Mouse (Mus musculus) liver, embryonic 16.5 days (tissue): Measurements from ENCODE around the gene Mindy1. TPM values are rescaled to one million over a fixed set of nuclear protein-coding genes. Genes with fewer than 3 reads are reported as not detected.

Experiments
- ATAC-seq: fragments of 200-750 bp; cut with Nextera tagmentation; 2 replicates; pipeline ENCODE4 v1.8.0; 2017; ENCODE audit warnings: low read depth, mild to moderate bottlenecking, moderate number of reproducible peaks, moderate library complexity
- H3K27ac ChIP-seq: fragments of 300-500 bp; sonication (generic); 2 replicates; pipeline ENCODE4 v1.5.1; 2014; ENCODE audit warnings: mild to moderate bottlenecking, low read length
- H3K27me3 ChIP-seq: fragments of 300-500 bp; sonication (generic); 2 replicates; pipeline ENCODE4 v1.6.1; 2014; ENCODE audit warnings: low read depth, low read length, mixed read lengths; ENCODE audit not compliant: control insufficient read depth, insufficient read depth
- H3K36me3 ChIP-seq: fragments of 300-500 bp; sonication (generic); 2 replicates; pipeline ENCODE4 v1.6.1; 2014; ENCODE audit warnings: mild to moderate bottlenecking; ENCODE audit not compliant: control insufficient read depth, insufficient read depth
- H3K4me1 ChIP-seq: fragments of 300-500 bp; sonication (generic); 2 replicates; pipeline ENCODE4 v1.6.1; 2014; ENCODE audit warnings: low read depth, low read length, mixed read lengths; ENCODE audit not compliant: control insufficient read depth
- H3K4me2 ChIP-seq: fragments of 300-500 bp; sonication (generic); 2 replicates; pipeline ENCODE4 v1.6.1; 2014; ENCODE audit warnings: low read depth, low read length, mixed read lengths
- H3K4me3 ChIP-seq: fragments of 300-500 bp; sonication (generic); 2 replicates; pipeline ENCODE4 v1.5.1; 2014; ENCODE audit warnings: low read depth, mild to moderate bottlenecking, low read length
- H3K9ac ChIP-seq: fragments of 300-500 bp; sonication (generic); 2 replicates; pipeline ENCODE4 v1.6.1; 2014; ENCODE audit warnings: low read depth, low read length
- H3K9me3 ChIP-seq: fragments of 300-500 bp; sonication (generic); replicated peaks from 2 replicates; pipeline ENCODE4 v1.6.1; 2016; ENCODE audit warnings: low read length; ENCODE audit not compliant: control insufficient read depth
- WGBS: fragments of 180-500 bp; shearing (Covaris S2); extraction: QIAGEN DNeasy Blood & Tissue Kit; methylation state at CpG from one replicate; pipeline ENCODE4 v1.1.7; 2014; ENCODE audit not compliant: insufficient replicate concordance; 5-methylcytosine and 5-hydroxymethylcytosine counted together
- polyA plus RNA-seq: library from polyadenylated mRNA; unstranded; fragments of >200 nt; fragmentation: Nextera tagmentation; extraction: Ambion mirVana; gene quantifications from 2 replicates; pipeline ENCODE4 v1.2.1, GENCODE M21; 2015

The Mindy1 gene
- polyA plus RNA-seq, 1 experiment from 2014 or later, result 23.2 TPM

DNA sequence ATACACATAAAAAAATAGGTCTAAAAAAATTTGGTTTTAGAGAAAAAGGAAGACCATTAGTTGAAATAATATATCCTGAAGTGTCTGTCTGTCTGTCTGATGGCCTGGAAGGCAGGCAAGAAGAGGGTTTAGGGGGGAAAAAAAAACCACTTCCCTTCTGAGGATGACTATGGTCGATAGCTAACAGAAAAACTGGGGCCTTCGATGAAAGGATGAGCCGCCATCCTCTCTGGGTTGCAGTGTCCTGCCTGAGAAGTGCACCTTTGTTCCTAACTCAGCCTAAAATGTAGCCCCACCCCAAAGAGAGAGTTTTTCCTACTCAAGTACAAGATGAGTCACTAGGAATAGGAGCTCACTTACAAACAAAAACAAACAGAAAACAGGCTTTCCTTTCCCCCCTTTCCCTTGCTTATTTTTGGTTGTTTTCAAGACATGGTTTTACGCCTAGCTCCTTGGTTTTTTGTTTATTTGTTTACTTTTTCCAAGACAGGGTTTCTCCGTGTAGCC is 4.7 kb upstream of the Mindy1 start:
- no peak overlapping the region for H3K4me2 ChIP-seq
- H3K4me1 ChIP-seq, result peaks cover 50% of the 10 kb centered on the region
- H3K4me3 ChIP-seq, result no peak overlapping the region
- 42% methylated on average over 5 of the region's 5 CpGs for WGBS
- H3K27me3 ChIP-seq, result no peaks in the 10 kb centered on the region
- no peaks in the 10 kb centered on the region for H3K36me3 ChIP-seq
- H3K27ac ChIP-seq, result peak overlapping the region; percentile 3
- H3K9ac ChIP-seq, result no peak overlapping the region
- no peaks in the 10 kb centered on the region for H3K9me3 ChIP-seq
- ATAC-seq, result no peak

DNA sequence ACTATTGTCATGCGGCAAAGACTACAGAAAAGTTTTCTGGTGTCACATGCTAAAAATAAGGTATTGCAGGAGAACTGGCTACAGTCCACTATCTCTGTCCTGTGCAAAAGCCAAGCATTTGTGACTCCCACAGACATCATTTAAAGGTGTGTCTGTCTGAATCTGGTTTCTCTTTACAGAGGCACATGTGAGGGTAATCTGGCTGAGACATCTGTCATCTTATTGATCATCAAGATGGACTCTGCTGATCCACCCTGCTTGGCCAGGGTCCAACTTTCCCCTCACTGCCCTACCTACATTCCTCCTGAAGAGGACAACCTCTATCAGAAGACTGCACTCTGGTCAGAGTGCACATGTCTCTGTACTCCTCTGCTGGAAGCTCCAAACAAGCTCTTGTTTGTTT is 4.0 kb upstream of the Mindy1 start:
- H3K9me3 ChIP-seq, result no peaks in the 10 kb centered on the region
- H3K36me3 ChIP-seq, result no peaks in the 10 kb centered on the region
- no peak for ATAC-seq
- WGBS, result 79% methylated on average over 1 of the region's 1 CpGs
- peak overlapping the region; percentile 3 for H3K27ac ChIP-seq
- no peak overlapping the region for H3K4me3 ChIP-seq
- no peaks in the 10 kb centered on the region for H3K27me3 ChIP-seq
- H3K9ac ChIP-seq, result no peak overlapping the region
- H3K4me2 ChIP-seq, result no peak overlapping the region
- H3K4me1 ChIP-seq, result peaks cover 50% of the 10 kb centered on the region

DNA sequence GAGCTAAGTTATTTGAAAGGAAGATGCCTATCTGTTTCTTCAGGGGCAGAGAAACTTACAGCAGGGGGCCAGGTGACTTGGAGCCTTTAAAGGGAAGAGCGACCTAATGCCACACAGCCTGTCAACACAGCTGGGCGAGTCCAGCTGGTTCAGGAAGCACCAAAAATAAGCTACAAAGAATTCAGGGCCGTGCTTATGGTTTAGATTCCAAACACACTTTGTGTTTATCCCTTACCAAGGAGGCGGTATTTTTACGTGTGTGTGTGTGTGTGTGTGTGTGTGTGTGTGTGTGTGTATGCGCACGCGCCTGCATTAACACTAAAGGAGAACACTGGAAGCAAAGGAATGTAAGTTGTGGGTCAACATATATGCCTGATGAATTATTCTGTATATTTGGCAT is 398 bp upstream of the Mindy1 start:
- 8% methylated on average over 8 of the region's 8 CpGs for WGBS
- Histone ChIP-seq H3K4me3 (peak overlapping the region; percentile 81), H3K36me3 (no peaks in the 10 kb centered on the region), H3K9ac (peak overlapping the region; percentile 92), H3K27me3 (no peaks in the 10 kb centered on the region), H3K9me3 (no peaks in the 10 kb centered on the region), H3K27ac (peak overlapping the region; percentile 90), H3K4me2 (peak overlapping the region; percentile 90), H3K4me1 (peaks cover 58% of the 10 kb centered on the region)
- no peak for ATAC-seq

DNA sequence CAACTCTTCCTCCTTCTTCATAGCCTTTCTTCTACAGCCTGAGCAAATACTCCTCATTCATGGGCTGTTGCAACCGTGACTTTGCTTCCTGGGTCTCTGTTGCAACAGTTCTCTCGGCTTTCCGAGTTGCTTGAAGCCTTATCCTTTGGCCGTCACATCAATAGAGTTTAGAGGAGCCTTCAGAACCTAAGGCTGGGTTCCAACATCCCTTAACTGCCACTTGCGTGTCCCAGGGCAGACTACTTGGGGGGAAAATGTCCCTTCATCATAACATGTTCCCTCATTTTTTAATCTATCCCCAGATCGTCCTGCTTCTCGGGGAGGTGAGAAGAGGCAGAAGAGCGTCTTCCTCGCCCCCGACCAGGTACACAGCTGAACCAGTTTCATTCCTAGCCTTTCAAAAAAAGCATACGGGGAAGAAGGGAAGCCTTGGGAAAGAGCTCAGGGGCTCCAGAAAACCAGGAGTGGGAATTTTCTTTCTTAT is 1.3 kb downstream of the Mindy1 start:
- Histone ChIP-seq H3K9me3 (no peaks in the 10 kb centered on the region), H3K4me2 (peak overlapping the region; percentile 90), H3K27me3 (no peaks in the 10 kb centered on the region), H3K9ac (peak overlapping the region; percentile 95), H3K4me1 (peaks cover 53% of the 10 kb centered on the region), H3K27ac (peak overlapping the region; percentile 89), H3K4me3 (peak overlapping the region; percentile 83), H3K36me3 (no peaks in the 10 kb centered on the region)
- ATAC-seq, result peak; percentile 32
- WGBS, result 0% methylated on average over 11 of the region's 11 CpGs

DNA sequence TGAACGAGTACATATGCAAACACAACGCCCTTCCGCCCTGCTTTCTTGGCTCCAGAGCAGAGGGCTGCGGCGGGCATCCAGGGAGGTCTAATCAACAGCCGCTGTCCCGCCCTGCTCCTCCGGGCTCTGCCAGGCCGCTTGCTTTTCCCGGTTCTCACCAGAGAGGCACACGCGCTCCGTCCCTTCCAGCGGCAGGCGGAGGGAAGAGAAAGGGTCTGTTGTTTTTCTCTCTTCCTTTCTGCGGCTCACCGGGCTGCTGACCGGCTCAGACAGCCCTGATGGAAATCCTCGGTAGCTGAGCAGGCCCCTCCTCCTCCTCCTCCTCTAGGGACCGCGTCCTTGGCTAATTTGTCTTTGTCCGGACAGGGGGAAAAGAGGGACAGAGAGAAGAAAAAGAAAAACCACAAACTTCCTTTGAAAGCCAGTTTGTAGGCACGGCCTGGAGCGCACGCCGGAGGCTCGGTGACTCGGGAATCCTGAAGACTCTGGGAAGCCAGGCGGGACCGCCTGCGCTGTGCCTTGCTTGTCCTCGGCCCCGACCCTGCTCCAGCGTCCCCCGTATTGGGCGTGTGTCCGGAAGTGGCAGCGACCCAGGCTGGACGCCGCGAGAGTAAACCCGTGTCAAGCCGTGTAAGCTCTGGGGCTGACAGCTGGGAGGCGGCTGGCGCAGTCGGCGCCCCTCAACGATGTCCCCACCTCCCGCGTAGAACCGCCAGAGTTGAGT is 1.9 kb downstream of the Mindy1 start:
- peak overlapping the region; percentile 83 for H3K4me3 ChIP-seq
- H3K36me3 ChIP-seq, result peaks cover 4% of the 10 kb centered on the region
- ATAC-seq, result peak; percentile 72
- H3K27ac ChIP-seq, result peak overlapping the region; percentile 89
- H3K4me1 ChIP-seq, result peaks cover 52% of the 10 kb centered on the region
- H3K27me3 ChIP-seq, result no peaks in the 10 kb centered on the region
- under 1% methylated on average over 49 of the region's 51 CpGs for WGBS
- peak overlapping the region; percentile 95 for H3K9ac ChIP-seq
- no peaks in the 10 kb centered on the region for H3K9me3 ChIP-seq
- H3K4me2 ChIP-seq, result peak overlapping the region; percentile 90

DNA sequence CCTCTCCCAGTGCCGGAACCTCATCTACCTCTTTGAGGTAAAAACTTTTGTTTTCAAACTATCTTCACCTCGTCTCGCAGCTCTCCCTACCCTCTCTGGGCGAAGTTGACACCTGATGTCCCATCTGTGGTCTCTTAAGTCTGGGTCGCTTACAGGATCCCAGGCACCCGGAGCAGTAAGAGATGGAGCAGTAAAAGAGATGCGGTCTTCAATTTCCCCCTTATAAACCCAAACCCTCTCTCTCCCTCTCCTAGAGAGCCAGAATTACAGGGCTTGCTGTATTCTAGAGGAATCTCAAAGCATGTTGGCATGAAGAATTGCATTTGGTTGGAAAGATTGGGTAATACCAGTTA is 2.4 kb downstream of the Mindy1 start:
- Histone ChIP-seq H3K4me1 (peaks cover 48% of the 10 kb centered on the region), H3K9ac (peak overlapping the region; percentile 95), H3K27ac (peak overlapping the region; percentile 89), H3K4me2 (peak overlapping the region; percentile 90), H3K27me3 (no peaks in the 10 kb centered on the region), H3K9me3 (no peaks in the 10 kb centered on the region), H3K4me3 (peak overlapping the region; percentile 83), H3K36me3 (peaks cover 9% of the 10 kb centered on the region)
- 3% methylated on average over 7 of the region's 7 CpGs for WGBS
- ATAC-seq, result no peak

DNA sequence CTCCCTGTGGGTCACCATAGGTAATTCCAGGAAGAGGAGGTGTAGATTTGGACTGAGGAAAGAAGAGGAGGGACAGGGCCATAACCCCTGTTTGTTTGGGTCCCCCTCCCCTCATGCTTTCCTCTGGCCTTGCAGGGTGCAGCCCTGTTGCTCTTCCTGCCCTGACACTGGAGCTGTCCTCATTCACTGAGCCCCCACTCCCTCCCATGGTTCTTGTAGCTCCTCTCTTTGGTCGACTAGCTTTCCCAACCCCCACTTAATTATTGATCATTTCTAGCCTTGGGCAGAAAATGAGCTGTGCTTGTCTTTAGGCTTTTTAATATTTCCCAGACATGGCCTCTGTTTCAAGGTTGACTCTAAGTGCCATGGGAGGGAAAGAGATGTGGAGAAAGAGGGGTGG is 2.9 kb downstream of the Mindy1 start:
- Histone ChIP-seq H3K4me2 (peak overlapping the region; percentile 90), H3K9ac (peak overlapping the region; percentile 95), H3K27ac (peak overlapping the region; percentile 89), H3K4me3 (peak overlapping the region; percentile 83), H3K27me3 (no peaks in the 10 kb centered on the region), H3K4me1 (peaks cover 44% of the 10 kb centered on the region), H3K36me3 (peaks cover 10% of the 10 kb centered on the region), H3K9me3 (no peaks in the 10 kb centered on the region)
- no peak for ATAC-seq
- 13% methylated on average over 1 of the region's 1 CpGs for WGBS

DNA sequence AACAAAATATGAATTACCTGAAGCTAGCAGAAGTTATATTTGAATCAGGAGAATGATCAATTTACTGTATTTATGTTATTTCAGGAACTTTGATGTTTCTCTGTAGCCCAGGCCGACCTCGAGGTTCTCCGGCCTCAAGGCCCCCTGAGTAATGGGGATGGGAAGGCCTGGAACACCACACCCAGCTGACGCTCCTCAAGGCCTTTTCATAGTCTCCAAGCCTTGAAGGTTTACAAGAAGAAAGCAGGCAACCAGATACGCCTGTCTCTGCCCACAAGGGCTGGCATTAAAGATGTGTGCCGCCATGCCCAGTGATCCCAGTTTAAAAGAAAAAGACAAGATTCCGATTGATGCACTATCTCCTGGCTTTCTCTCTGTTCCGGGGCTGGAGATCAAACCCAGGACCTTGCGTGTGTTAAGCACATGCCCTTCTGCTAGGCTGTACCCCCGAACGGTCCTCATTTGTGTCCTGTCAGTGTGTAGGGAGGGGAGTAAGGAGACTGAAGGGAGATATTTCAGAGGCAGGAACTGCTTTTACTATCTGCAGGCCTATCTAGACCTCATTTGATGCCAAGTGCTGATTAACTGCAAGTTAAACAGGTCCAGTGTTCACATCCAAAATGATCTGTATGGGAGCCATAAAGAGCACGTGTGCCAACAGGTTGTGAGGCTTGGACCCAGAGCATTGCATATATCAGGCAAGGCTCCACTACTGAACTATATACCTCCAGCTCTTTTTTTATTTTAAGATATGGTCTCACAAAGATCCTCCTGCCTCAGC is 3.5 kb downstream of the Mindy1 start:
- Histone ChIP-seq H3K36me3 (peaks cover 10% of the 10 kb centered on the region), H3K9ac (no peak overlapping the region), H3K4me3 (no peak overlapping the region), H3K9me3 (no peaks in the 10 kb centered on the region), H3K4me1 (peaks cover 38% of the 10 kb centered on the region), H3K27ac (no peak overlapping the region), H3K4me2 (peak overlapping the region; percentile 90), H3K27me3 (no peaks in the 10 kb centered on the region)
- 84% methylated on average over 12 of the region's 12 CpGs for WGBS
- no peak for ATAC-seq

DNA sequence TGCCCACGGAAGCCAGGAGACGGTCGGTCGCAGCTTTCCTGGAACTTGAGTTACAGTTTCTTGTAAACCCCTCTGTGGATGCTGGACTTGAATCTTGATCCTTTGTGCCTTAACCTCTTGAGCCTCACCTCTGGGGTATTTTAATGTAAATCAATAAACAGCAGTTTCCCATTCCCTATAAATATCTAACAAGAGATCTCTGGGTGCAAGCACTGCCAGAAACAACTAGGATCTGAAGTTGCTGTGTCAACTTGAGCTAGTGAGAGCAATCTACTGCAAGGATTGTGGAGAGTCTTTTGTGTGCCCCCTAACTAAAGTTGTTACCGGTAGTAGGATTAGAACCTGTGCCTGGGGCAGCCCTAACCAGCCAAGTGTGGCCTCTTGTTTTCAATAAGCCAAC is 4.2 kb downstream of the Mindy1 start:
- H3K27ac ChIP-seq, result peak overlapping the region; percentile 16; the same call in 1 of the 2 replicates
- H3K27me3 ChIP-seq, result no peaks in the 10 kb centered on the region
- H3K36me3 ChIP-seq, result peaks cover 10% of the 10 kb centered on the region
- H3K9ac ChIP-seq, result no peak overlapping the region
- H3K4me3 ChIP-seq, result no peak overlapping the region
- no peak overlapping the region for H3K4me2 ChIP-seq
- 87% methylated on average over 5 of the region's 5 CpGs for WGBS
- H3K4me1 ChIP-seq, result peaks cover 33% of the 10 kb centered on the region
- no peak for ATAC-seq
- H3K9me3 ChIP-seq, result no peaks in the 10 kb centered on the region
